Mouse (Mus musculus): ENCODE measurements at regions not wholly inside any gene's neighbourhood (a gene's known extent, or its start where the extent isn't known, plus 50 kb on each side); places are given as distances from the start of the nearest gene placed in this dataset.

- in situ Hi-C loops (cut with MboI; ENCODE audit: low pct_ligation_motif_present, low pct_unique_long_range_greater_than_20kb, low sequenced_read_pairs) (no loop called here), dilution Hi-C loops (cut with MboI; ENCODE audit: extremely low pct_ligation_motif_present, extremely low pct_unique_long_range_greater_than_20kb, low sequenced_read_pairs) (no loop called here)
- no peak overlapping the region for H3K9ac ChIP-seq (ENCODE audit: insufficient read depth, low read depth)
- H3K27ac ChIP-seq (ENCODE audit: insufficient read depth, low read depth) = no peak overlapping the region
- no peak overlapping the region for H3K4me3 ChIP-seq (replicated peaks in 1 of 3; ENCODE audit: low read depth in 2 of 3, low read length in 2 of 3, poor library complexity in 1 of 3)
- H3K36me3 ChIP-seq (replicated peaks in 1 of 2; ENCODE audit: control insufficient read depth in 1 of 2, insufficient read depth in 1 of 2, low read length in 1 of 2) = no peaks in the 10 kb centered on the region
- no peaks in the 10 kb centered on the region for H3K9me3 ChIP-seq (replicated peaks; ENCODE audit: low read length)
- TF ChIP-seq SIN3A (IDR thresholded peaks at IDR 0.05; ENCODE audit: low read length) (no peak), ELF1 (IDR thresholded peaks at IDR 0.05; ENCODE audit: low read depth, low read length) (no peak), NRF1 (IDR thresholded peaks at IDR 0.05; ENCODE audit: low read depth, low read length) (no peak), KAT2A (IDR thresholded peaks at IDR 0.05; ENCODE audit: insufficient replicate concordance, low read length) (no peak), MXI1 (IDR thresholded peaks at IDR 0.05; ENCODE audit: low read depth, low read length) (no peak), RAD21 (IDR thresholded peaks at IDR 0.05; ENCODE audit: low read depth, low read length) (no peak), SMC3 (IDR thresholded peaks at IDR 0.05; ENCODE audit: low read depth, low read length) (no peak), GABPA (IDR thresholded peaks at IDR 0.05; ENCODE audit: insufficient replicate concordance, low read depth, low read length) (no peak), POLR2A (IDR thresholded peaks at IDR 0.05; ENCODE audit: low read depth, low read length) (no peak), ZMIZ1 (IDR thresholded peaks at IDR 0.05; ENCODE audit: low read depth, low read length) (no peak), UBTF (IDR thresholded peaks at IDR 0.05; ENCODE audit: low read depth, low read length) (no peak), USF1 (IDR thresholded peaks at IDR 0.05; ENCODE audit: low read depth, low read length) (no peak), JUND (conservative IDR thresholded peaks at IDR 0.05; ENCODE audit: low read depth, low read length) (no peak)
- H3K79me2 ChIP-seq (replicated peaks; ENCODE audit: control insufficient read depth, extremely low read depth, insufficient read depth, poor library complexity, severe bottlenecking) = no peaks in the 10 kb centered on the region
- no peaks in the 10 kb centered on the region for H3K4me1 ChIP-seq (ENCODE audit: control insufficient read depth in 1 of 2, insufficient read depth in 2 of 2)
- no peak overlapping the region for H3K4me2 ChIP-seq (ENCODE audit: insufficient read depth, low read depth, poor library complexity, severe bottlenecking)
- no peak for DNase-seq (ENCODE audit: extremely low read depth)
- peaks cover 91% of the 10 kb centered on the region for H3K27me3 ChIP-seq (replicated peaks)
These were observed 116.3 kb upstream of the Lhx1 start for GRCm38 (mm10) chr11:84641601-84642000.

GRCm38 (mm10) chr11:84638353-84638752, 113.0 kb upstream of the Lhx1 start:
- Histone ChIP-seq H3K4me3 (replicated peaks in 1 of 3; ENCODE audit: low read depth in 2 of 3, low read length in 2 of 3, poor library complexity in 1 of 3) (no peak overlapping the region), H3K9ac (ENCODE audit: insufficient read depth, low read depth) (no peak overlapping the region), H3K79me2 (replicated peaks; ENCODE audit: control insufficient read depth, extremely low read depth, insufficient read depth, poor library complexity, severe bottlenecking) (no peaks in the 10 kb centered on the region), H3K27ac (ENCODE audit: insufficient read depth, low read depth) (no peak overlapping the region), H3K27me3 (replicated peaks) (peaks cover 87% of the 10 kb centered on the region), H3K36me3 (replicated peaks in 1 of 2; ENCODE audit: control insufficient read depth in 1 of 2, insufficient read depth in 1 of 2, low read length in 1 of 2) (no peaks in the 10 kb centered on the region), H3K9me3 (replicated peaks; ENCODE audit: low read length) (no peaks in the 10 kb centered on the region), H3K4me2 (ENCODE audit: insufficient read depth, low read depth, poor library complexity, severe bottlenecking) (no peak overlapping the region), H3K4me1 (ENCODE audit: control insufficient read depth in 1 of 2, insufficient read depth in 2 of 2) (peaks cover 0 to 3% of the 10 kb centered on the region in 2 experiments; a peak in 1 of 4 replicates)
- DNase-seq (ENCODE audit: extremely low read depth) = no peak
- dilution Hi-C loops (cut with MboI; ENCODE audit: extremely low pct_ligation_motif_present, extremely low pct_unique_long_range_greater_than_20kb, low sequenced_read_pairs) (no loop called here), in situ Hi-C loops (cut with MboI; ENCODE audit: low pct_ligation_motif_present, low pct_unique_long_range_greater_than_20kb, low sequenced_read_pairs) (no loop called here)
- TF ChIP-seq MAFK (IDR thresholded peaks at IDR 0.05; ENCODE audit: insufficient replicate concordance, low read length) = no peak
- no peak for TF ChIP-seq GABPA (IDR thresholded peaks at IDR 0.05; ENCODE audit: insufficient replicate concordance, low read depth, low read length)
- no peak for TF ChIP-seq USF1 (IDR thresholded peaks at IDR 0.05; ENCODE audit: low read depth, low read length)
- no peak for TF ChIP-seq JUND (conservative IDR thresholded peaks at IDR 0.05; ENCODE audit: low read depth, low read length)
- no peak for TF ChIP-seq ELF1 (IDR thresholded peaks at IDR 0.05; ENCODE audit: low read depth, low read length)
- no peak for TF ChIP-seq KAT2A (IDR thresholded peaks at IDR 0.05; ENCODE audit: insufficient replicate concordance, low read length)
- no peak for TF ChIP-seq POLR2AphosphoS2 (IDR thresholded peaks at IDR 0.05; ENCODE audit: low read depth, low read length)
- TF ChIP-seq POLR2A (IDR thresholded peaks at IDR 0.05; ENCODE audit: low read depth, low read length) = no peak
- no peak for TF ChIP-seq E2F4 (IDR thresholded peaks at IDR 0.05; ENCODE audit: insufficient replicate concordance, low read depth, low read length)
- no peak for TF ChIP-seq ZNF384 (IDR thresholded peaks at IDR 0.05; ENCODE audit: low read depth, low read length)
- no peak for TF ChIP-seq SMC3 (IDR thresholded peaks at IDR 0.05; ENCODE audit: low read depth, low read length)
- no peak for TF ChIP-seq MXI1 (IDR thresholded peaks at IDR 0.05; ENCODE audit: low read depth, low read length)
- no peak for TF ChIP-seq ETS1 (conservative IDR thresholded peaks at IDR 0.05; ENCODE audit: low read depth, low read length)
- TF ChIP-seq PAX5 (IDR thresholded peaks at IDR 0.05; ENCODE audit: low read length) = no peak
- TF ChIP-seq RAD21 (IDR thresholded peaks at IDR 0.05; ENCODE audit: low read depth, low read length) = no peak

All from CH12.LX (cell line).